Mouse (Mus musculus): ENCODE data around the gene Glb1l3. TPM values are rescaled to one million over a fixed set of nuclear protein-coding genes. Genes with fewer than 3 reads are reported as not detected.

Glb1l3 gene
- polyA plus RNA-seq, 1 experiment, result 6.4 TPM

DNA sequence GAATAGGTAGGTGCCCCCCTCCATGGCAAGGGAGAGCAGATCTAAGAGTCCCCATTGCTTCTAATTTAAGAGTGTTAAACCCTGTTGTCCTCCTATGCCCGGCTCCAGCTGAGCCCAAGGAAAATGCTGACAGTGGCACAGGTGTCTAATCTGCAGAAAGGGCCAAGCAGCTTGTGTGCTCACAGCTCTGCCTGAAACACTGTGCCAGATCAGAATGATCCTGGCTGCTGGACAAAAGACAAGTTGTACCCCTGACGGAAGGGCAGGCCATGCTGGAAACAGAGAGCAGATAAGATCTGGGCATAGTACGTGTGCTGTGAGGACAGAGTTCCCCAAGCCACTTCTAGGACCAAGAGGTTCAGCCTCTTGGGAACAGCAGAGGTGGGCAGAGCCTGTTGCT, 67.9 kb downstream of the Glb1l3 start:
- no peak for DNase-seq
- TF ChIP-seq CTCF (IDR thresholded peaks at IDR 0.05; ENCODE audit: insufficient read depth, low read length) (no peak), POLR2A (IDR thresholded peaks at IDR 0.05; ENCODE audit: borderline replicate concordance, extremely low read depth, low read depth, low read length) (0 out of 2 replicates have a peak, but pooled peaks have one; percentile 8)
- 41% methylated on average over 3 of the region's 3 CpGs for WGBS
- Histone ChIP-seq H3K4me3 (replicated peaks; ENCODE audit: extremely low read depth, low read depth, low read length) (no peak overlapping the region), H3K4me1 (ENCODE audit: control insufficient read depth, insufficient read depth, low read length) (peaks cover 3% of the 10 kb centered on the region; the same call in 1 of the 2 replicates)

- Histone ChIP-seq H3K4me1 (ENCODE audit: control insufficient read depth, insufficient read depth, low read length) (no peaks in the 10 kb centered on the region; the same call in 1 of the 2 replicates), H3K4me3 (replicated peaks; ENCODE audit: extremely low read depth, low read depth, low read length) (no peak overlapping the region)
- 44% methylated on average over 7 of the region's 7 CpGs for WGBS
- TF ChIP-seq CTCF (IDR thresholded peaks at IDR 0.05; ENCODE audit: insufficient read depth, low read length) (no peak), POLR2A (IDR thresholded peaks at IDR 0.05; ENCODE audit: borderline replicate concordance, extremely low read depth, low read depth, low read length) (no peak)
- no peak for DNase-seq
Measured at GRCm38 (mm10) chr9:26783414-26783975, 77.2 kb downstream of the Glb1l3 start.

DNA sequence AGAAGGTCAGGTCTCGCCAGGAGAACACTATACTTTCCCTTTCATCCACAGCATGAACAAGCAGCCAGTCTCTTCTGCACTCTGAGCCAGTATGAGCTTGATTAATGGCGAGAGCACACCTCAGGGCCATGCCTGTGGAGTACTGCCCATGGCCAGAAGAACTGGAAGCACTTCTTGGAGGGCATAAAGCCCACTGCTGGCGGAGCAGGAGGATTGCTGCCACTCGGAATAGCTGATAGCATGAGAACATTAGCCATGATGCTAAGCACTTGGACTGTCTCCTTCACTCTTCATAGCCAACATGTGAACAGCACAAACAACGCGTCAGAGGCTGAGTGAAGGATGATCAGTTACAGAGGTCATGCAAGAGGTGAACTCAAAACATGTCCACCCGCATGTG, 82.3 kb downstream of the Glb1l3 start:
- DNase-seq, result no peak
- Histone ChIP-seq H3K4me3 (replicated peaks; ENCODE audit: extremely low read depth, low read depth, low read length) (no peak overlapping the region), H3K4me1 (ENCODE audit: control insufficient read depth, insufficient read depth, low read length) (no peaks in the 10 kb centered on the region)
- 67% methylated on average over 7 of the region's 7 CpGs for WGBS
- TF ChIP-seq CTCF (IDR thresholded peaks at IDR 0.05; ENCODE audit: insufficient read depth, low read length) (no peak), POLR2A (IDR thresholded peaks at IDR 0.05; ENCODE audit: borderline replicate concordance, extremely low read depth, low read depth, low read length) (no peak)

DNA sequence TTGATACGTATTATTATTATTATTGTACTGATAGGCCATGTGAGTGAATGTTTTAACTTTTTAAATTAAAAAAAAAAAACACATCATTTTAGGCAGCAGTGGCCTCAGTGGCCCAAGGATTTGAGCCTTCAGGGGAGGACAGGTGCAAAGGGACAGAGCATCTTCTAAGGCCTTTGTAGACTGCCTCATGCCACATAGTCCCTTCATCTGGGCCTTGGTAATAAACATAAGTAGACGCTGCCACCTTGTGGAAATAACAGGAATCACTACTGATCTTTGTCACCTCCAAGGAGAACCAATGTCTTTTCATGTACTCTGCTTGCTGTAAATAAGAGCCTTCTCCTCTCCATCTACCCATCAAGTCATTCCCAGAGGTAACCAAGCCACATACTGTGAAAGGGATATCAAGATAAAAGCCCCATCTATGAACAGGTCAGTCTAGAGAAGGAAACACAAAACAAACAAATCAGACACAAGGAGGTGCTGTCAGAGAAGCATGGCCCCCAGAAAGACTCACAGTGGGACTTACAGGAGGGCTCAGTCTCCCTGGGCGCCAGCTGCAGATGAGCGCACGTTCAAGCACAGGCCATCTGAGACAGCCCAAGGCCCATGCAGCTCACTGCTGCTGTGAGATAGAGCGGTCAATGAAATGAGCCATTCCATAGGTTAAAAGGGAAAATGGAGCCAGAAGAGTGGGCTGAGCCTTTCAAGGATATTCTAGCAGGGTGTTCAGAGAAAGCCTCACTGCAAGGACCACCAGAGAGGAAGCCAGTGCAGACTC, 84.4 kb downstream of the Glb1l3 start:
- TF ChIP-seq POLR2A (IDR thresholded peaks at IDR 0.05; ENCODE audit: borderline replicate concordance, extremely low read depth, low read depth, low read length) (no peak), CTCF (IDR thresholded peaks at IDR 0.05; ENCODE audit: insufficient read depth, low read length) (peak; percentile 55; the same call in 1 of the 2 replicates)
- WGBS, result 61% methylated on average over 6 of the region's 6 CpGs
- Histone ChIP-seq H3K4me3 (replicated peaks; ENCODE audit: extremely low read depth, low read depth, low read length) (no peak overlapping the region), H3K4me1 (ENCODE audit: control insufficient read depth, insufficient read depth, low read length) (no peaks in the 10 kb centered on the region)
- DNase-seq, result no peak

- Histone ChIP-seq H3K4me1 (ENCODE audit: control insufficient read depth, insufficient read depth, low read length) (no peaks in the 10 kb centered on the region), H3K4me3 (replicated peaks; ENCODE audit: extremely low read depth, low read depth, low read length) (no peak overlapping the region)
- 73% methylated on average over 2 of the region's 2 CpGs for WGBS
- TF ChIP-seq CTCF (IDR thresholded peaks at IDR 0.05; ENCODE audit: insufficient read depth, low read length) (no peak), POLR2A (IDR thresholded peaks at IDR 0.05; ENCODE audit: borderline replicate concordance, extremely low read depth, low read depth, low read length) (no peak)
- DNase-seq, result no peak
Measured at GRCm38 (mm10) chr9:26775700-26776099, 85.0 kb downstream of the Glb1l3 start.

GRCm38 (mm10) chr9:26768181-26768580, 92.5 kb downstream of the Glb1l3 start:
- no peak for DNase-seq
- Histone ChIP-seq H3K4me1 (ENCODE audit: control insufficient read depth, insufficient read depth, low read length) (no peaks in the 10 kb centered on the region), H3K4me3 (replicated peaks; ENCODE audit: extremely low read depth, low read depth, low read length) (no peak overlapping the region)
- WGBS, result 80% methylated on average over 3 of the region's 3 CpGs
- no peak for TF ChIP-seq POLR2A (IDR thresholded peaks at IDR 0.05; ENCODE audit: borderline replicate concordance, extremely low read depth, low read depth, low read length)
- no peak for TF ChIP-seq CTCF (IDR thresholded peaks at IDR 0.05; ENCODE audit: insufficient read depth, low read length)

Other genes starting within 250 kb of the Glb1l3 start
- 0.15 TPM in 1 of 2 replicates, not detected in the other for gene B3gat1, start 127.2 kb downstream of the Glb1l3 start, polyA plus RNA-seq (2012; rRNA removed)
- gene Glb1l2, start 54.4 kb downstream of the Glb1l3 start, polyA plus RNA-seq (2012; rRNA removed), result 20.5 and 30.1 TPM in 2 replicates
- 0.19 TPM in 1 of 2 replicates, not detected in the other for gene Gm1110, start 62.2 kb upstream of the Glb1l3 start, polyA plus RNA-seq (2012; rRNA removed)
- gene Acad8, start 138.7 kb upstream of the Glb1l3 start, polyA plus RNA-seq (2012; rRNA removed), result 13.9 and 22.4 TPM in 2 replicates
- gene Thyn1, start 138.8 kb upstream of the Glb1l3 start, polyA plus RNA-seq (2012; rRNA removed), result 4.3 and 6.7 TPM in 2 replicates
- 34.7 and 37.9 TPM in 2 replicates for gene Vps26b, start 169.2 kb upstream of the Glb1l3 start, polyA plus RNA-seq (2012; rRNA removed)
- gene Ncapd3, start 169.3 kb upstream of the Glb1l3 start, polyA plus RNA-seq (2012; rRNA removed), result 10.4 and 10.5 TPM in 2 replicates